Mouse (Mus musculus): ENCODE measurements around the gene C1rl.

DNA sequence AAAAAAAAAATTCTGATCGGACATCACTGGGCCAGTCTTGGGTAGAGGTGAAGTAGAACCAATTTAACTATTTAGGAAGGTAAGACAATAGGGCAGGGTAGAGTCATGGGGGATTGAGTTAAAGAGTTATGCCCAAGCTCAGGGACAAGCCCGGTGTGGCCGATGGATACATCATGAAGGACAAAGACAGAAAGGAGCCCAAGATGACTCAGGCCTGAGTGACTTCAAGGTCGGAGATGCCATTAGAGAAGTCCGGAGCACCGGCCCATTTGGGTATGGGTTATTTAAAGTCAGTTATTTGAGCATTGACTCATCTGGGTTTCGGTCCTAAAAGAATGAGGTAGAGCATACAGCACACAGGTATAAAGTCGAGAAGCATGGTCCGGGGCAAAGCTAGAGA is 46.5 kb upstream of the C1rl start:
- TF ChIP-seq CTCF (IDR thresholded peaks at IDR 0.05; ENCODE audit: borderline replicate concordance, insufficient read depth, low read depth, low read length) (no peak), POLR2A (IDR thresholded peaks at IDR 0.05; ENCODE audit: borderline replicate concordance, insufficient read depth, low read length) (no peak)
